Mouse (Mus musculus) testis, postnatal 14 days (tissue): ENCODE measurements around the gene Olfr1095.

ENCODE experiments used
- DNase-seq: peaks from one replicate; pipeline ENCODE4 v3.0.0; 2021; ENCODE audit warnings: low spot score

The Olfr1095 gene

DNA sequence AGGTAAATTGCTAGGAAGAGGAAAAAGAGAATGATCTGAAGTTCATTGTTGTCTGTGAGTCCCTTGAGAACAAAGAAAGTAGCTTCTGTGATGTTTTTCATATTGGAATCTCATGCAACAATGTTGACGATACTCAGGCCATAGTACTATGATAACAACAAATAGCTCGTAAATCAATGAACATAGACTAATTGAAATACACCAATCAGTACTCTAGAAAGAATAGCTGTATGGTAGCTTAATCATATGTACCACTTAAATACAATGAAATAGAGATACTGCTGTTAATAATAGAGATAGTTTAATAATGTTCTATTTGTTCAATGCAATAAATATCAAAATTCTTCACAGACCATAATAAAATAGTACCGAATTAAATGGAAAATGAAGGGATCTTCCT, at the start of gene Olfr1095:
Gene Olfr1095 (minus strand): TSS at position 101 of the 400 bp plus-strand sequence.
- DNase-seq = no peak

DNA sequence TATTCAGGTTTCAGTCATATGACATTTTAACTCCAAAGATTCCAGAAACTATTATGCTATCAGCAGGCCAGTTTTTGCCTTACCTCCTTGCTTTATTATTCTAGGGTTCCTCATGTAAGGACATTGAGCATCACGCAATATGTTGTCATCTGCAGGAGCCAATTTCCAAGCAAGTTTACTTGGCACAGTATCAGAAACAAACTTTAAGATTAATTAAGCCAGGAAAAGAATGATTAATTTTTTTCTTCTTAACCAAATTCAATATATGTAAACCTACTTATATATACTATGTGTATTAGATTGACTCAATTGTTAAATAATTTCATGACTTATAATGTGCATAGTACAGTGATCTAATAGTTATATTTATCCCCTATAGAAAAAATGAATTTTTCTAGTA, 40.6 kb upstream of the Olfr1095 start, which contains the start of gene Olfr1097:
Gene Olfr1097 (minus strand): TSS at position 101 of the 400 bp plus-strand sequence.
- DNase-seq = no peak

- no peak for DNase-seq
Observed at GRCm38 (mm10) chr2:86874702-86875101, 23.2 kb upstream of the Olfr1095 start, which contains the start of gene Gm13723. Gm13723 (minus strand) TSS chr2:86874802.

- no peak for DNase-seq
Observed at GRCm38 (mm10) chr2:86824363-86824762, 27.1 kb downstream of the Olfr1095 start, which contains the start of gene Olfr1094. Olfr1094 (plus strand) TSS chr2:86824663.

GRCm38 (mm10) chr2:86809918-86810317, 41.6 kb downstream of the Olfr1095 start, which contains the start of gene Olfr141:
Olfr141 (minus strand) TSS chr2:86810018.
- DNase-seq = no peak
